Mouse (Mus musculus): ENCODE measurements around the gene Ddx19a. TPM values are rescaled to one million over a fixed set of nuclear protein-coding genes. Genes with fewer than 3 reads are reported as not detected.
"Not testable (repeated sequence)": the region's sequence is repeated elsewhere in the genome, so short reads cannot be mapped to it uniquely, and the experiment has no call there.

Ddx19a gene
- polyA plus RNA-seq, 1 experiment from 2014 or later: 25.1 TPM

GRCm38 (mm10) chr8:110964666-110965065, 32.9 kb downstream of the Ddx19a start:
- H3K9me3 ChIP-seq (replicated peaks): no peaks in the 10 kb centered on the region
- H3K36me3 ChIP-seq: peaks cover 63% of the 10 kb centered on the region
- no peak overlapping the region for H3K4me3 ChIP-seq
- DNase-seq (ENCODE audit: low spot score): no peak
- 79% methylated on average over 7 of the region's 7 CpGs for WGBS
- no peaks in the 10 kb centered on the region for H3K27me3 ChIP-seq (ENCODE audit: low read depth, poor library complexity, severe bottlenecking)
- no peak overlapping the region for H3K27ac ChIP-seq (replicated peaks)
- peaks cover under 1% of the 10 kb centered on the region for H3K4me1 ChIP-seq

GRCm38 (mm10) chr8:110963051-110963450, 34.5 kb downstream of the Ddx19a start:
- peaks cover 76% of the 10 kb centered on the region for H3K36me3 ChIP-seq
- no peak for DNase-seq (ENCODE audit: low spot score)
- WGBS: 94% methylated on average over 2 of the region's 2 CpGs

GRCm38 (mm10) chr8:110959906-110960305, 37.7 kb downstream of the Ddx19a start:
- Histone ChIP-seq H3K27ac (replicated peaks) (no peak overlapping the region), H3K4me3 (no peak overlapping the region), H3K4me1 (peaks cover 4% of the 10 kb centered on the region; the same call in 1 of the 2 replicates), H3K27me3 (ENCODE audit: low read depth, poor library complexity, severe bottlenecking) (no peaks in the 10 kb centered on the region), H3K36me3 (peaks cover 64% of the 10 kb centered on the region), H3K9me3 (replicated peaks) (no peaks in the 10 kb centered on the region)
- 93% methylated on average over 6 of the region's 6 CpGs for WGBS
- no peak for DNase-seq (ENCODE audit: low spot score)

More at GRCm38 (mm10) chr8:110963051-110963450, 34.5 kb downstream of the Ddx19a start:
- Histone ChIP-seq H3K9me3 (replicated peaks) (no peaks in the 10 kb centered on the region), H3K27me3 (ENCODE audit: low read depth, poor library complexity, severe bottlenecking) (no peaks in the 10 kb centered on the region), H3K4me3 (no peak overlapping the region), H3K27ac (replicated peaks) (no peak overlapping the region), H3K4me1 (no peaks in the 10 kb centered on the region)

- Histone ChIP-seq H3K36me3 (peaks cover 64% of the 10 kb centered on the region), H3K27ac (replicated peaks) (no peak overlapping the region), H3K4me3 (no peak overlapping the region), H3K4me1 (peaks cover 4% of the 10 kb centered on the region; the same call in 1 of the 2 replicates), H3K27me3 (ENCODE audit: low read depth, poor library complexity, severe bottlenecking) (no peaks in the 10 kb centered on the region), H3K9me3 (replicated peaks) (no peaks in the 10 kb centered on the region)
- WGBS: 96% methylated on average over 12 of the region's 12 CpGs
- no peak for DNase-seq (ENCODE audit: low spot score)
Observed at GRCm38 (mm10) chr8:110959071-110959780, 38.4 kb downstream of the Ddx19a start.

- H3K4me3 ChIP-seq; H3K27me3 ChIP-seq (ENCODE audit: low read depth, poor library complexity, severe bottlenecking); H3K27ac ChIP-seq (replicated peaks); H3K9me3 ChIP-seq (replicated peaks); H3K4me1 ChIP-seq; DNase-seq (ENCODE audit: low spot score): not testable (repeated sequence)
- H3K36me3 ChIP-seq: peaks cover 64% of the 10 kb centered on the region
- 91% methylated on average over 7 of the region's 7 CpGs for WGBS
Observed at GRCm38 (mm10) chr8:110958553-110958952, 39.0 kb downstream of the Ddx19a start.

- WGBS: 96% methylated on average over 5 of the region's 5 CpGs
- Histone ChIP-seq H3K4me3 (no peak overlapping the region), H3K36me3 (peaks cover 63% of the 10 kb centered on the region)
Observed at GRCm38 (mm10) chr8:110958135-110958534, 39.5 kb downstream of the Ddx19a start.

GRCm38 (mm10) chr8:110957471-110957870, 40.1 kb downstream of the Ddx19a start:
- DNase-seq (ENCODE audit: low spot score): no peak
- peaks cover 62% of the 10 kb centered on the region for H3K36me3 ChIP-seq

More at GRCm38 (mm10) chr8:110958135-110958534, 39.5 kb downstream of the Ddx19a start:
- Histone ChIP-seq H3K27me3 (ENCODE audit: low read depth, poor library complexity, severe bottlenecking) (no peaks in the 10 kb centered on the region), H3K27ac (replicated peaks) (no peak overlapping the region), H3K9me3 (replicated peaks) (no peaks in the 10 kb centered on the region), H3K4me1 (peaks cover 4% of the 10 kb centered on the region; the same call in 1 of the 2 replicates)
- DNase-seq (ENCODE audit: low spot score): no peak

GRCm38 (mm10) chr8:110956619-110957450, 40.8 kb downstream of the Ddx19a start:
- no peak for DNase-seq (ENCODE audit: low spot score)
- WGBS: 89% methylated on average over 15 of the region's 15 CpGs
- Histone ChIP-seq H3K27ac (replicated peaks) (no peak overlapping the region), H3K27me3 (ENCODE audit: low read depth, poor library complexity, severe bottlenecking) (no peaks in the 10 kb centered on the region), H3K36me3 (peaks cover 62% of the 10 kb centered on the region), H3K4me1 (peaks cover 4% of the 10 kb centered on the region; the same call in 1 of the 2 replicates), H3K4me3 (no peak overlapping the region), H3K9me3 (replicated peaks) (no peaks in the 10 kb centered on the region)

More at GRCm38 (mm10) chr8:110957471-110957870, 40.1 kb downstream of the Ddx19a start:
- Histone ChIP-seq H3K4me3 (no peak overlapping the region), H3K27me3 (ENCODE audit: low read depth, poor library complexity, severe bottlenecking) (no peaks in the 10 kb centered on the region), H3K4me1 (peaks cover 4% of the 10 kb centered on the region; the same call in 1 of the 2 replicates), H3K27ac (replicated peaks) (no peak overlapping the region), H3K9me3 (replicated peaks) (no peaks in the 10 kb centered on the region)
- WGBS: 92% methylated on average over 19 of the region's 19 CpGs

GRCm38 (mm10) chr8:110954776-110955175, 42.8 kb downstream of the Ddx19a start:
- no peak for DNase-seq (ENCODE audit: low spot score)
- Histone ChIP-seq H3K4me1 (peaks cover 4% of the 10 kb centered on the region; the same call in 1 of the 2 replicates), H3K36me3 (peaks cover 53% of the 10 kb centered on the region), H3K27me3 (ENCODE audit: low read depth, poor library complexity, severe bottlenecking) (no peaks in the 10 kb centered on the region), H3K27ac (replicated peaks) (no peak overlapping the region), H3K9me3 (replicated peaks) (no peaks in the 10 kb centered on the region), H3K4me3 (no peak overlapping the region)
- 86% methylated on average over 8 of the region's 8 CpGs for WGBS

- no peaks in the 10 kb centered on the region for H3K4me1 ChIP-seq
Observed at GRCm38 (mm10) chr8:110950065-110950484, 47.5 kb downstream of the Ddx19a start.

GRCm38 (mm10) chr8:110945716-110946115, 51.9 kb downstream of the Ddx19a start:
- peaks cover 4% of the 10 kb centered on the region; the same call in 1 of the 2 replicates for H3K36me3 ChIP-seq
- no peak overlapping the region for H3K4me3 ChIP-seq
- H3K27me3 ChIP-seq (ENCODE audit: low read depth, poor library complexity, severe bottlenecking): no peaks in the 10 kb centered on the region
- H3K27ac ChIP-seq (replicated peaks): no peak overlapping the region
- DNase-seq (ENCODE audit: low spot score): no peak
- no peaks in the 10 kb centered on the region for H3K9me3 ChIP-seq (replicated peaks)
- WGBS: 88% methylated on average over 4 of the region's 4 CpGs
- H3K4me1 ChIP-seq: peaks cover 16% of the 10 kb centered on the region

More at GRCm38 (mm10) chr8:110950065-110950484, 47.5 kb downstream of the Ddx19a start:
- Histone ChIP-seq H3K9me3 (replicated peaks) (no peaks in the 10 kb centered on the region), H3K4me3 (no peak overlapping the region), H3K27me3 (ENCODE audit: low read depth, poor library complexity, severe bottlenecking) (no peaks in the 10 kb centered on the region), H3K27ac (replicated peaks) (no peak overlapping the region), H3K36me3 (peaks cover 22% of the 10 kb centered on the region)
- WGBS: 89% methylated on average over 17 of the region's 17 CpGs
- no peak for DNase-seq (ENCODE audit: low spot score)

- no peak for DNase-seq (ENCODE audit: low spot score)
- no peaks in the 10 kb centered on the region for H3K27me3 ChIP-seq (ENCODE audit: low read depth, poor library complexity, severe bottlenecking)
- peaks cover 16% of the 10 kb centered on the region for H3K4me1 ChIP-seq
- no peak overlapping the region for H3K27ac ChIP-seq (replicated peaks)
- peaks cover 4% of the 10 kb centered on the region; the same call in 1 of the 2 replicates for H3K36me3 ChIP-seq
- H3K4me3 ChIP-seq: no peak overlapping the region
- 88% methylated on average over 7 of the region's 7 CpGs for WGBS
- no peaks in the 10 kb centered on the region for H3K9me3 ChIP-seq (replicated peaks)
Observed at GRCm38 (mm10) chr8:110944276-110944876, 53.2 kb downstream of the Ddx19a start.

All from midbrain, embryonic 10.5 days (tissue).